Mouse (Mus musculus): Measurements from ENCODE around the gene Ybx3. TPM values are rescaled to one million over a fixed set of nuclear protein-coding genes. Genes with fewer than 3 reads are reported as not detected.
A peak's percentile ranks its signal among the peaks of the same experiment; 100 is the strongest.

The Ybx3 gene
- polyA plus RNA-seq, 1 experiment from 2014 or later: 50.3 TPM

GRCm38 (mm10) chr6:131404260-131404659 lies 16.0 kb upstream of the Ybx3 start:
- Histone ChIP-seq H3K4me3 (replicated peaks) (no peak overlapping the region), H3K27ac (no peak overlapping the region), H3K4me2 (no peak overlapping the region), H3K27me3 (no peaks in the 10 kb centered on the region), H3K9me3 (replicated peaks) (no peaks in the 10 kb centered on the region), H3K9ac (no peak overlapping the region), H3K36me3 (no peaks in the 10 kb centered on the region), H3K4me1 (peaks cover 10% of the 10 kb centered on the region)
- ATAC-seq (replicated peaks; ENCODE audit: low FRiP score): no peak
- WGBS: 84% methylated on average over 3 of the region's 3 CpGs

DNA sequence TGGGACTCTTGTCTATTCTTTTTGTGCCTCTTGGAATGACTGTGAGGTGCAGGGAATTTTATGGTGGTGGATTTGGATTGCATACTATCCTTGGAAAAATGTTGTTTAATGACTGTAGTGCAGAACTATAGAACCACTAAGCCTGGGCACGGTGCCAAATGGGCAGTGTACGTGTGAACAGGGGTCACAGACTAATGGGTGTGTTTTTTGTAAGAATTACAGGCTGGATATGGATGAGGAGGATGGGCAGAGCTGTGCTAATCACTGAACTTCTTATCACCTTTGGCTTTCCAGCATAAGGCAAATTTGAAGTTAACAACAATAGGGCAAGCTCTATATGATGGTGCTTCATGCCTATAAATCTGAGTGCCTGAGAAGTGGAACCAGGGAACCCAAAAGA lies 14.8 kb upstream of the Ybx3 start:
- H3K9ac ChIP-seq: no peak overlapping the region
- H3K4me3 ChIP-seq (replicated peaks): no peak overlapping the region
- ATAC-seq (replicated peaks; ENCODE audit: low FRiP score): no peak
- H3K27me3 ChIP-seq: no peaks in the 10 kb centered on the region
- no peak overlapping the region for H3K4me2 ChIP-seq
- WGBS: 39% methylated on average over 2 of the region's 2 CpGs
- no peak overlapping the region for H3K27ac ChIP-seq
- H3K36me3 ChIP-seq: no peaks in the 10 kb centered on the region
- H3K9me3 ChIP-seq (replicated peaks): no peaks in the 10 kb centered on the region
- H3K4me1 ChIP-seq: peaks cover 10% of the 10 kb centered on the region

- no peaks in the 10 kb centered on the region for H3K9me3 ChIP-seq (replicated peaks)
- no peak overlapping the region for H3K4me2 ChIP-seq
- H3K4me1 ChIP-seq: peaks cover 10% of the 10 kb centered on the region
- no peak overlapping the region for H3K9ac ChIP-seq
- H3K27ac ChIP-seq: no peak overlapping the region
- H3K4me3 ChIP-seq (replicated peaks): no peak overlapping the region
- no peaks in the 10 kb centered on the region for H3K27me3 ChIP-seq
- ATAC-seq (replicated peaks; ENCODE audit: low FRiP score): no peak
- H3K36me3 ChIP-seq: no peaks in the 10 kb centered on the region
Observed at GRCm38 (mm10) chr6:131402606-131403005, 14.3 kb upstream of the Ybx3 start.

DNA sequence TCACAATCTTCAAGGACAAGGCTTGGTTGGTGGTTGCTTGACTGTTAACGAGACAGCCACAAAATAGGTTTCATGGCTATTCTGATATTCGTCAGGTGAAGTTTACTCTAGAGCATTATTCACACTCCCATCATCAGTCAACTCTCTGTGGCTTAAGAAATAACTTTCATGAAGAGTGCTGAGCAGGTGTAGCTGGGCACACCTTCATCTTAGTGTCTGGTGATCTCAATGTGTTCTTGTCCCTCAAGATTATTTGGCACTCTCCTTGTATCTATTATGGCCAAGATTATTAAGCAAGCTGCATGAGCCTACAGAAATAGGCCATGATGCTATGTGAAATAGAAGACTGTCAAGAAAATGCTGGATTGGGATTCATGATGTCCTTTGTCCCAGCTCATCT lies 13.0 kb upstream of the Ybx3 start:
- Histone ChIP-seq H3K27me3 (no peaks in the 10 kb centered on the region), H3K36me3 (no peaks in the 10 kb centered on the region), H3K4me2 (no peak overlapping the region), H3K4me3 (replicated peaks) (no peak overlapping the region), H3K4me1 (peaks cover 4% of the 10 kb centered on the region; the same call in 1 of the 2 replicates), H3K27ac (no peak overlapping the region), H3K9me3 (replicated peaks) (no peaks in the 10 kb centered on the region), H3K9ac (no peak overlapping the region)
- no peak for ATAC-seq (replicated peaks; ENCODE audit: low FRiP score)
- WGBS: 93% methylated on average over 2 of the region's 2 CpGs

DNA sequence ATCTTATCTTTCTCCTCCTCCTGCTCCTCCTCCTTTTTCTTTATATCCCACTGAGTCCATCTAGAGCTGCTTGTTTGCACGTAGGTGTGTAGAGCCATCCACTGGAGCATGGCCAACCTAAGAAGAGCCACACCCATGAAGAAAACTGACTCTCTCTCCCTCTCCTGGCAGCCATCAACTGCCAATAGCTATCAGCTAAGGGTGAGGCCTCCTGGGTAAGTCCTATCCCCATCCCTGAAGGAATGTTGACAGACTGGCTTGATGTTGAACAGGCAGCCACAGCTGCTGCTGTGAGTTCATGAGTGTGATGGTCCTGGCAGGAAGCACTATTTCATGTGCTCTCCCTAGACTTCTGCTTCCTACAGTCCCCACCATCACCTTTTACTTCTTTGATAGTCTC lies 8.4 kb upstream of the Ybx3 start:
- 38% methylated on average over 1 of the region's 1 CpGs for WGBS
- no peaks in the 10 kb centered on the region for H3K4me1 ChIP-seq
- H3K9me3 ChIP-seq (replicated peaks): no peaks in the 10 kb centered on the region
- H3K27me3 ChIP-seq: no peaks in the 10 kb centered on the region
- no peak overlapping the region for H3K4me2 ChIP-seq
- no peak for ATAC-seq (replicated peaks; ENCODE audit: low FRiP score)
- no peak overlapping the region for H3K4me3 ChIP-seq (replicated peaks)
- no peak overlapping the region for H3K9ac ChIP-seq
- no peak overlapping the region for H3K27ac ChIP-seq
- no peaks in the 10 kb centered on the region for H3K36me3 ChIP-seq

DNA sequence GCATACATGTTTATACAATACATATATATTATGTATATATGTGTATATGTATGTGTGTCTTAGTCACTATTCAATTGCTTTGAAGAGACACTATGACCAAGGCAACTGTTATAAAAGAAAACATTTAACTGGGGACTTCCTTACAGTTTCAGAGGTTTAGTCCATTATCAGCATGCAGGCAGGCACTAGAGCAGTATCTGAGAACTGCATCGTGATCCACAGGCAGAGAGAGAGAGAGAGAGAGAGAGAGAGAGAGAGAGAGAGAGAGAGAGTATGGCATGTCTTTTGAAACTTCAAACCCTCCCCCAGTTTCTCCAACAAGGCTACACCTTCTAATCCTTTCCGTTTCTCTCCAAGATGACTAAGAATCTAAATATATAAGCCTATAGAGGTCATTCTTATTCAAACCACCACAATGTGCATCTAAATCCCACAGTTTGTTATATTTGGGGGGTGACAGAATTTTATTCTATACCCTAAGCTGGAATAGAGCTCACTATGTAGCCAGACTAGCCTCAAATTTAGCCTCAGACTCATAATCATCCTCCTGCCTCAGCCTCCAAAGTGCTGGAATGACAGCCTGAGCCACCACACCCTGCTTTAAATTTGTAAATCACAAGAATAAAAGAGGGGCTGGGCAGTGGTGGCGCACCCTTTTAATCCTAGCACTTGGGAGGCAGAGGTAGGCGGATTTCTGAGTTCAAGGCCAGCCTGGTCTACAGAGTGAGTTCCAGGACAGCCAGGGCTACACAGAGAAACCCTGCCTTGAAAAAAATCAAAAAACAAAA lies 5.8 kb upstream of the Ybx3 start:
- Histone ChIP-seq H3K27me3 (no peaks in the 10 kb centered on the region), H3K4me1 (no peaks in the 10 kb centered on the region), H3K4me2 (no peak overlapping the region), H3K4me3 (replicated peaks) (no peak overlapping the region), H3K9ac (no peak overlapping the region), H3K36me3 (no peaks in the 10 kb centered on the region), H3K27ac (no peak overlapping the region), H3K9me3 (replicated peaks) (no peaks in the 10 kb centered on the region)
- ATAC-seq (replicated peaks; ENCODE audit: low FRiP score): no peak
- 73% methylated on average over 4 of the region's 4 CpGs for WGBS

DNA sequence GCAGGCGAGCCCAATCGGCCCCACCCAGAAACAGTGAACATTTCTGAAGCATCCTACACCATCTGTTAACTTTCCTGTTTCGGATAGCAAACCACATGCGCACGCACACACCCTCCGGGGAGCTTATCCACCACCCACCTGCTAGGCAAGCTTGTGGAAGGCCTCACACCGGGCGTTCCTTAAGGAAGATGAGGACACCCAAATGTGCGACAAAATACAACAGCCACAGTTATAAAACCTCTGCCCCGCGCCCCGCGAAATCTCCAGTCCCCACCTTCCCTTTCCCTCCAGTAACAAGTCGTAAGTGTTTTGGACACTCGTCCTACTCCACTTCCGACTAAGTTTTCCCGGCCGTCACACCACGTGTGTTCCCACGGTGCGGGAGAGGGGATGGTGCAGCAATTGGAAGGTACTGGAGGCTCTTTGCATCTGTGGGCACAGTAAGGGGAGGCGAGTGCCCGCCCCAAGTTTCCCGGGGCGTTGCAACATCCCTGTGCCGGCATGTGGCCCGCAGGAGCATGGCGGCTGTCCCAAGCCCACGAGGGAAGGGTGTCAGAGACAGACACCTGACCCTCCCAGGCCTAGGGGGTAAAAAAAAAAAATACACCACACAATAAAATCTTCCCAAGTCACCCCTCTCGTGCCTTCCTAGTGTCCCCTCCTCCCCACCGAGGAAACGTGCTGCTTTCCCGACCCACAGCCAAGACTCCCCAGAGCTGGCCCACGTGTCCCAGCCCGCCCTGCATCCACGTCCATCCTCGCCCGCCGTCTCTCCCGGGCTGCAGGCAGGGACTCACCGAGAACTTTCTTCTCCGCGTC lies 846 bp downstream of the Ybx3 start:
- Histone ChIP-seq H3K27ac (peak overlapping the region; percentile 90), H3K4me3 (replicated peaks) (peak overlapping the region; percentile 88), H3K27me3 (no peaks in the 10 kb centered on the region), H3K9ac (peak overlapping the region; percentile 97), H3K9me3 (replicated peaks) (no peaks in the 10 kb centered on the region), H3K4me1 (peaks cover 48% of the 10 kb centered on the region), H3K4me2 (peak overlapping the region; percentile 85), H3K36me3 (no peaks in the 10 kb centered on the region)
- ATAC-seq (replicated peaks; ENCODE audit: low FRiP score): peak; percentile 27
- WGBS: 1% methylated on average over 43 of the region's 43 CpGs

DNA sequence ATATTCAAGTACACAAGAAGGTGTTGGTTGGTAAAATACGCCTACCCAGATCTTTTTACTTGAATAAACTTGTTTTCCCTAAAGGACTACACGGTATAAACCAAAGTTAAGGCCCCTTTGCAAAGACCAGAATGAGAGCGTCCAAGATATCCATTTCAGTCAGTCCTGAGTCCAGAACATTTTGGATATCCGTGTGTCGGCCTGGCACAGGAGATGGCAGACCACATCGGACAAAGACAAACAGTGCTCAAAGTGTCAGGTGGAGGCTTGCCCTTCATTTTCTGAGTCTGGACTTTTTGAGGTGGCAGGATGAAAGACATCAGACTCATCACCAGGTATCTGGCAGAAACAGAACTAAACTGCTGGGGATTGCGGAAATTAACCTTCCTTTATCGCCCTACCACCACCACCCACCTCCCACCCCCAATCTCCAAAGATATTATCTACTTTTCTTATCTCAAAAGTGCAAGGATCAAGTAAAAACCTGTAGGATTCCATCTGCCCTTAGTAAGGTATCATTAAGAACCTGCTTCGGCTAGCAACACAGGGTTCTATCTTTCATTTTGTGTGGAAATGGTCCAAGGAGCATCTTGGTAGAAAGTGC lies 1.8 kb downstream of the Ybx3 start:
- H3K27ac ChIP-seq: peak overlapping the region; percentile 90
- no peak for ATAC-seq (replicated peaks; ENCODE audit: low FRiP score)
- WGBS: 33% methylated on average over 9 of the region's 9 CpGs
- no peaks in the 10 kb centered on the region for H3K27me3 ChIP-seq
- H3K4me3 ChIP-seq (replicated peaks): peak overlapping the region; percentile 88
- no peaks in the 10 kb centered on the region for H3K36me3 ChIP-seq
- no peaks in the 10 kb centered on the region for H3K9me3 ChIP-seq (replicated peaks)
- peak overlapping the region; percentile 85 for H3K4me2 ChIP-seq
- H3K9ac ChIP-seq: peak overlapping the region; percentile 97
- peaks cover 55% of the 10 kb centered on the region for H3K4me1 ChIP-seq

DNA sequence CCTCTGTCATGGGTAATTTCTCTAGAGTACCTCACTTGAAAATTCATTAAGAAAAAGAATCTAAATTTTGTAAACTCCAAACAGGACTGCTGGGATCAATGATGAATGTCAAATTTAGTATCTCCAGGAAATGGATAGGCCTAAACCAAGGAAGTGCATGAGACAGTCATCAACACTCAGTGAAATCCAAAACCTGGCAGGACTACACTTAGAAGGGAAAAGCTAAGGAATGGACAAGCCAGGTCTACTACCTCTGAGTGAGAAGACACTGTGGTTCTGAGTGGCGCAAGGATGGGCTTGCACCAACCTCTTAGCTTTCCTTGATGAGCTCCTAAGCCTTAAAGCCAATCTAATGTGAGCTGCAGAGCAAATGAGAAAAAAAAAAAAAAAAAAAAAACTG lies 2.8 kb downstream of the Ybx3 start:
- H3K9me3 ChIP-seq (replicated peaks): no peaks in the 10 kb centered on the region
- no peaks in the 10 kb centered on the region for H3K27me3 ChIP-seq
- H3K4me2 ChIP-seq: peak overlapping the region; percentile 85
- H3K9ac ChIP-seq: no peak overlapping the region
- no peak for ATAC-seq (replicated peaks; ENCODE audit: low FRiP score)
- H3K36me3 ChIP-seq: peaks cover 5% of the 10 kb centered on the region; the same call in 1 of the 2 replicates
- H3K4me1 ChIP-seq: peaks cover 61% of the 10 kb centered on the region
- WGBS: 69% methylated on average over 1 of the region's 1 CpGs
- H3K27ac ChIP-seq: no peak overlapping the region
- H3K4me3 ChIP-seq (replicated peaks): peak overlapping the region; percentile 88; the same call in 1 of the 2 replicates

DNA sequence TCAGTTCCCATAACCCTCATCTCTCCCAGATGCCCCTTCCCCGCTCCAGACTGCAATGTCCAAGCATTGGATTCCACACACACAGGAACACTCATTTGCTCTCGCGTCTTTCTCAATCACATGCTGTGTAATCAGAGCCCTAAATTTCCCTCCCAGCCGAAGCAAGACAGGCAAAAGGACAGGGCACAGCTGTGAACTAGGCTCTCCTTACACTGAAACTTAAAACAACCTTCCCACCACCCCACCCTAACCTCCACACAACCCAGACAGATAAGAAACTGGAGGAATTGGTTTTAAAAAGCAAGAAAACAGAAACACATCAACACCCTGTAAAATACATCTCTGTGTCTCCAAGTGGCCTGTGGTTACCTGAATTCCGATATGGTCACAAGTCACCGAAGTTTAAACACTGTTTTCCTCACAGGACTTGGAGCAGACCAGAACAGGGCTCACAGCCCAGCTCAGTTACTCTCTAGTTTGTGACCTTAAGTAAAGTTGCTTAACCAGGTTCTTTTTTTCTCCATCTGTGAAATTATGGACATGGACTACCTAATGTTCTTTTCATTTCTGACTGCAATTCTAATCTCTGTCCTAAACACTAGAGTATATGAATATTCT lies 4.5 kb downstream of the Ybx3 start:
- no peak overlapping the region for H3K9ac ChIP-seq
- H3K27ac ChIP-seq: no peak overlapping the region
- no peaks in the 10 kb centered on the region for H3K9me3 ChIP-seq (replicated peaks)
- 27% methylated on average over 6 of the region's 6 CpGs for WGBS
- peaks cover 60% of the 10 kb centered on the region for H3K4me1 ChIP-seq
- H3K4me2 ChIP-seq: peak overlapping the region; percentile 31; the same call in 1 of the 2 replicates
- no peak overlapping the region for H3K4me3 ChIP-seq (replicated peaks)
- no peaks in the 10 kb centered on the region for H3K27me3 ChIP-seq
- peak; percentile 16; the same call in 1 of the 2 replicates for ATAC-seq (replicated peaks; ENCODE audit: low FRiP score)
- H3K36me3 ChIP-seq: peaks cover 22% of the 10 kb centered on the region

DNA sequence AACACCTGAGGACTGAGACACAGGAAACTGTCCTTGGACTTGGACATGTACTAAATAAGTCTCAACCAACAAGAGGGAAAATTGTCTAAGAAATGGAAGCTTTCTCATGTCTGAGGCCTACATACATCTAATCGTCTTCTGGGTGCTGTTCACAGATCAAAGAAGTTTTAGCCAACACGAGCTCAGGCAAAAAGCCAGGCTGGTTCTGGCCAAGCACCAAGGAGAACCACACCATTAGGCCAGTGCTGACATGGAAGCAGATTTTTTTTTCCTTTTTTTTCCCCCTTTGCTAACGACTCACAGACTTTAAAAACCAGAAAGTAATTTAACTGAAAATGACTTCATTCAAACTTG lies 5.3 kb downstream of the Ybx3 start:
- Histone ChIP-seq H3K4me1 (peaks cover 58% of the 10 kb centered on the region), H3K27ac (peak overlapping the region; percentile 65), H3K9ac (no peak overlapping the region), H3K4me3 (replicated peaks) (no peak overlapping the region), H3K9me3 (replicated peaks) (no peaks in the 10 kb centered on the region), H3K27me3 (no peaks in the 10 kb centered on the region), H3K36me3 (peaks cover 30% of the 10 kb centered on the region), H3K4me2 (peak overlapping the region; percentile 35; the same call in 1 of the 2 replicates)
- ATAC-seq (replicated peaks; ENCODE audit: low FRiP score): no peak
- WGBS: 34% methylated on average over 3 of the region's 3 CpGs

Measured in kidney, embryonic 15.5 days (tissue).